Mouse (Mus musculus): ENCODE results near the gene Zfp839. TPM values are rescaled to one million over a fixed set of nuclear protein-coding genes. Genes with fewer than 3 reads are reported as not detected.
"Not testable (repeated sequence)": the region's sequence is repeated elsewhere in the genome, so short reads cannot be mapped to it uniquely, and the experiment has no call there.

Zfp839 gene
- polyA plus RNA-seq, 1 experiment from 2014 or later = 5.2 TPM

- TF ChIP-seq CTCF (IDR thresholded peaks at IDR 0.05; ENCODE audit: low read depth) = no peak
- WGBS = 66% methylated on average over 12 of the region's 12 CpGs
- H3K36me3 ChIP-seq (ENCODE audit: insufficient read depth) = peaks cover 11% of the 10 kb centered on the region
- ATAC-seq (ENCODE audit: insufficient read depth) (no peak), DNase-seq (no peak)
- H3K9ac ChIP-seq = peak overlapping the region; percentile 87
- H3K4me2 ChIP-seq = peak overlapping the region; percentile 84
- no peak overlapping the region for H3K27ac ChIP-seq (ENCODE audit: low read depth)
- H3K4me1 ChIP-seq (ENCODE audit: insufficient read depth) = peaks cover 6% of the 10 kb centered on the region; the same call in 1 of the 2 replicates
- H3K9me3 ChIP-seq (ENCODE audit: low read depth, low read length) = no peaks in the 10 kb centered on the region
- H3K4me3 ChIP-seq (ENCODE audit: low read depth, low read length) = peak overlapping the region; percentile 91
- no peaks in the 10 kb centered on the region for H3K27me3 ChIP-seq (ENCODE audit: insufficient read depth, low read length)
These were observed 1.4 kb downstream of the Zfp839 start for GRCm38 (mm10) chr12:110851414-110851813.

- DNase-seq (no peak), ATAC-seq (ENCODE audit: insufficient read depth) (no peak)
- peaks cover 13% of the 10 kb centered on the region for H3K36me3 ChIP-seq (ENCODE audit: insufficient read depth)
- no peak overlapping the region; the same call in 1 of the 2 replicates for H3K4me2 ChIP-seq
- peaks cover 6% of the 10 kb centered on the region; the same call in 1 of the 2 replicates for H3K4me1 ChIP-seq (ENCODE audit: insufficient read depth)
- no peak overlapping the region for H3K4me3 ChIP-seq (ENCODE audit: low read depth, low read length)
- no peak overlapping the region for H3K9ac ChIP-seq
- 76% methylated on average over 1 of the region's 1 CpGs for WGBS
- H3K27me3 ChIP-seq (ENCODE audit: insufficient read depth, low read length) = no peaks in the 10 kb centered on the region
- TF ChIP-seq CTCF (IDR thresholded peaks at IDR 0.05; ENCODE audit: low read depth) = no peak
- H3K27ac ChIP-seq (ENCODE audit: low read depth) = no peak overlapping the region
- H3K9me3 ChIP-seq (ENCODE audit: low read depth, low read length) = no peaks in the 10 kb centered on the region
These were observed 1.9 kb downstream of the Zfp839 start for GRCm38 (mm10) chr12:110851923-110852322.

- no peak overlapping the region for H3K9ac ChIP-seq
- no peak overlapping the region for H3K27ac ChIP-seq (ENCODE audit: low read depth)
- no peaks in the 10 kb centered on the region for H3K9me3 ChIP-seq (ENCODE audit: low read depth, low read length)
- no peak for ATAC-seq (ENCODE audit: insufficient read depth)
- no peaks in the 10 kb centered on the region for H3K27me3 ChIP-seq (ENCODE audit: insufficient read depth, low read length)
- WGBS = 84% methylated on average over 32 of the region's 32 CpGs
- TF ChIP-seq CTCF (IDR thresholded peaks at IDR 0.05; ENCODE audit: low read depth) = no peak
- peaks cover 19% of the 10 kb centered on the region for H3K36me3 ChIP-seq (ENCODE audit: insufficient read depth)
- H3K4me2 ChIP-seq = no peak overlapping the region
- no peak for DNase-seq
- no peak overlapping the region for H3K4me3 ChIP-seq (ENCODE audit: low read depth, low read length)
- H3K4me1 ChIP-seq (ENCODE audit: insufficient read depth) = peaks cover 6% of the 10 kb centered on the region; the same call in 1 of the 2 replicates
These were observed 5.0 kb downstream of the Zfp839 start for GRCm38 (mm10) chr12:110854786-110855737.

GRCm38 (mm10) chr12:110857196-110857595, 7.1 kb downstream of the Zfp839 start:
- Histone ChIP-seq H3K36me3 (ENCODE audit: insufficient read depth) (peaks cover 28% of the 10 kb centered on the region), H3K4me2 (no peak overlapping the region), H3K4me3 (ENCODE audit: low read depth, low read length) (no peak overlapping the region), H3K9me3 (ENCODE audit: low read depth, low read length) (no peaks in the 10 kb centered on the region), H3K27me3 (ENCODE audit: insufficient read depth, low read length) (no peaks in the 10 kb centered on the region), H3K27ac (ENCODE audit: low read depth) (no peak overlapping the region), H3K4me1 (ENCODE audit: insufficient read depth) (no peaks in the 10 kb centered on the region), H3K9ac (no peak overlapping the region)
- WGBS = 73% methylated on average over 7 of the region's 7 CpGs
- ATAC-seq (ENCODE audit: insufficient read depth) = no peak
- DNase-seq = peak; percentile 16
- no peak for TF ChIP-seq CTCF (IDR thresholded peaks at IDR 0.05; ENCODE audit: low read depth)

- H3K4me3 ChIP-seq (ENCODE audit: low read depth, low read length); H3K4me2 ChIP-seq; H3K4me1 ChIP-seq (ENCODE audit: insufficient read depth); ATAC-seq (ENCODE audit: insufficient read depth); DNase-seq; H3K9ac ChIP-seq; H3K27ac ChIP-seq (ENCODE audit: low read depth); H3K27me3 ChIP-seq (ENCODE audit: insufficient read depth, low read length); H3K9me3 ChIP-seq (ENCODE audit: low read depth, low read length): not testable (repeated sequence)
- H3K36me3 ChIP-seq (ENCODE audit: insufficient read depth) = peaks cover 33% of the 10 kb centered on the region
- WGBS = 90% methylated on average over 15 of the region's 15 CpGs
These were observed 8.6 kb downstream of the Zfp839 start for GRCm38 (mm10) chr12:110858681-110859080.

- Histone ChIP-seq H3K27me3 (ENCODE audit: insufficient read depth, low read length) (no peaks in the 10 kb centered on the region), H3K4me2 (no peak overlapping the region), H3K4me1 (ENCODE audit: insufficient read depth) (no peaks in the 10 kb centered on the region), H3K9me3 (ENCODE audit: low read depth, low read length) (no peaks in the 10 kb centered on the region), H3K9ac (no peak overlapping the region), H3K4me3 (ENCODE audit: low read depth, low read length) (no peak overlapping the region), H3K27ac (ENCODE audit: low read depth) (no peak overlapping the region), H3K36me3 (ENCODE audit: insufficient read depth) (peaks cover 42% of the 10 kb centered on the region)
- no peak for ATAC-seq (ENCODE audit: insufficient read depth)
- no peak for TF ChIP-seq CTCF (IDR thresholded peaks at IDR 0.05; ENCODE audit: low read depth)
- DNase-seq = no peak
These were observed 10.2 kb downstream of the Zfp839 start for GRCm38 (mm10) chr12:110860293-110860692.

- ATAC-seq (ENCODE audit: insufficient read depth) = no peak
- 43% methylated on average over 7 of the region's 7 CpGs for whole genome bisulfite sequencing
- Histone ChIP-seq H3K4me1 (ENCODE audit: insufficient read depth) (no peaks in the 10 kb centered on the region), H3K9ac (no peak overlapping the region), H3K4me2 (no peak overlapping the region), H3K4me3 (ENCODE audit: low read depth, low read length) (no peak overlapping the region), H3K36me3 (ENCODE audit: insufficient read depth) (peaks cover 44% of the 10 kb centered on the region), H3K27me3 (ENCODE audit: insufficient read depth, low read length) (no peaks in the 10 kb centered on the region), H3K27ac (ENCODE audit: low read depth) (no peak overlapping the region), H3K9me3 (ENCODE audit: low read depth, low read length) (no peaks in the 10 kb centered on the region)
- peak; percentile 16 for DNase-seq
- no peak for TF ChIP-seq CTCF (IDR thresholded peaks at IDR 0.05; ENCODE audit: low read depth)
These were observed 11.2 kb downstream of the Zfp839 start for GRCm38 (mm10) chr12:110861256-110861655.
